Mouse (Mus musculus): ENCODE results near the gene Bicra.

GRCm38 (mm10) chr7:16043861-16044435 lies 3.8 kb downstream of the Bicra start:
- TF ChIP-seq CTCF (conservative IDR thresholded peaks at IDR 0.05; ENCODE audit: low read length): no peak
- no peak for TF ChIP-seq POU5F1 (IDR thresholded peaks at IDR 0.05; ENCODE audit: borderline replicate concordance, low read length)

All from E14TG2a.4 (cell line).